In the genomic region with DNA sequence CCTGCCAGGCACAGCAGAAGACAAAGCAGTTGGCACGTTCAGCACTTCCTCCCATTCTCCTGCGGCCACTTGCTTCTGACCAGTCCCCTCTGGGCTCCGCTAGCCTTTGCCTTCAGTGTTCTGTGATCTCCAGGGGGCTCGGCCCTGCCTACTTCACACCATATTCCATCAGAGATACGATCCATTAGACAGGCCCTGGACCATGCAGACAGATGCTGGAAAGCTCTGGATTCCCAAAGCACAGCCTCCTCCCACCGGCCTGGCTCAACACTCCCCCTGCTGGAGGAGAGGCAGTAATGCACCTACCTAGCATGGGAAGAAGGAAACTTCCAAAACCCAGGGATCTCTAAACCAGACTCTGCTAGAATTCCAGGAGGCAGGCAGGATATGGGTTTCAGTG, we compare ENCODE assay signal across 8 mouse cellular contexts. TPM values are rescaled to one million over a fixed set of nuclear protein-coding genes. Genes with fewer than 3 reads are reported as not detected.
DNase-seq lines count a peak whose midpoint lies in the region; ATAC-seq and TF ChIP-seq lines count a peak whose summit lies in the region.

No protein-coding gene starts in this region.

- no peak overlapping the region for H3K4me2 ChIP-seq in stomach, embryonic 15.5 days

- no peak for TF ChIP-seq POLR2A in embryonic fibroblast, embryonic 13.5 days (IDR thresholded peaks at IDR 0.05; ENCODE audit: low read depth, low read length)

- no peaks in the 10 kb centered on the region for H3K4me1 ChIP-seq in embryonic fibroblast, embryonic 13.5 days (ENCODE audit: control insufficient read depth, insufficient read depth, low read length)
- H3K4me1 ChIP-seq in stomach, embryonic 15.5 days = no peaks in the 10 kb centered on the region

- no peak overlapping the region for H3K27ac ChIP-seq in embryonic fibroblast, embryonic 13.5 days (ENCODE audit: insufficient read depth, low read length)
- H3K27ac ChIP-seq in stomach, embryonic 15.5 days = no peak overlapping the region

- DNase-seq in cerebellum, adult 11-12 months = peak; percentile 49
- DNase-seq in cerebellum, adult 9-11 months = no peak
- DNase-seq in 3T3-L1 (ENCODE audit: low read depth, low spot score) = peak; percentile 66
- peak; percentile 66 for DNase-seq in adrenal gland, postnatal 14 days
- peak; percentile 63 for DNase-seq in induced T-regulatory cell, adult 2 months (ENCODE audit: low read depth)
- peak; percentile 71 for DNase-seq in mesoderm, embryonic 11.5 days (ENCODE audit: low read depth, low spot score)

- peak; percentile 45; the same call in 1 of the 2 replicates for ATAC-seq in stomach, embryonic 15.5 days (ENCODE audit: insufficient read depth, low FRiP score, low read depth)

- no peaks in the 10 kb centered on the region for H3K36me3 ChIP-seq in stomach, embryonic 15.5 days

- no peaks in the 10 kb centered on the region for H3K27me3 ChIP-seq in stomach, embryonic 15.5 days (replicated peaks)

- no peak overlapping the region for H3K4me3 ChIP-seq in embryonic fibroblast, embryonic 13.5 days (ENCODE audit: insufficient read depth, low read length)
- no peak overlapping the region for H3K4me3 ChIP-seq in stomach, embryonic 15.5 days (replicated peaks)

- 32% methylated on average over 6 of the region's 6 CpGs for WGBS in stomach, embryonic 15.5 days

- H3K9ac ChIP-seq in stomach, embryonic 15.5 days = no peak overlapping the region

- no peaks in the 10 kb centered on the region for H3K9me3 ChIP-seq in stomach, embryonic 15.5 days

- peak; percentile 93 for TF ChIP-seq CTCF in embryonic fibroblast, embryonic 13.5 days (IDR thresholded peaks at IDR 0.05; ENCODE audit: borderline replicate concordance, insufficient read depth, low read length)

RNA-seq across cellular contexts. Expression of gene Kcnc4, which starts 12.8 kb away (rescaled TPM):
- total RNA-seq in adrenal gland, postnatal 14 days (2021) = 7.4 and 8.1 TPM in 2 replicates
- polyA plus RNA-seq in embryonic fibroblast, embryonic 13.5 days (2011; ENCODE audit: insufficient read length, low read depth, missing spikeins) = not detected in 2 replicates
- 0.10 TPM in 1 of 2 replicates, not detected in the other for polyA plus RNA-seq in stomach, embryonic 15.5 days (2015; fragmentation: Nextera tagmentation; extraction: Ambion mirVana)

RNA-seq across cellular contexts. Expression of gene Slc6a17, which starts 45.6 kb away (rescaled TPM):
- 3.1 and 3.3 TPM in 2 replicates for total RNA-seq in adrenal gland, postnatal 14 days (2021)
- 10.4 and 10.9 TPM in 2 replicates for polyA plus RNA-seq in embryonic fibroblast, embryonic 13.5 days (2011; ENCODE audit: insufficient read length, low read depth, missing spikeins)
- 2.8 and 4.0 TPM in 2 replicates for polyA plus RNA-seq in stomach, embryonic 15.5 days (2015; fragmentation: Nextera tagmentation; extraction: Ambion mirVana)
